23 mouse cellular contexts compared by ENCODE assay signal in genomic region chr12:78761979-78762378, GRCm38 (mm10). TPM values are rescaled to one million over a fixed set of nuclear protein-coding genes. Genes with fewer than 3 reads are reported as not detected.
DNase-seq lines count a peak whose midpoint lies in the region; ATAC-seq and TF ChIP-seq lines count a peak whose summit lies in the region.
"Had no signal": no experiment of that assay in that cellular context is flagged by ENCODE, and none has a peak within 500 bp of the region (broad histone marks: within the 10 kb centered on the region; RNA-seq: fewer than 3 reads in every experiment).

No protein-coding gene starts in this region.

- no peaks in the 10 kb centered on the region for H3K27me3 ChIP-seq in liver, adult 2 months (ENCODE audit: control insufficient read depth, insufficient read depth, low read length)
- H3K27me3 ChIP-seq in liver, embryonic 12.5 days (replicated peaks), result no peaks in the 10 kb centered on the region
- H3K27me3 ChIP-seq in CH12.LX (replicated peaks), result no peaks in the 10 kb centered on the region
- no peaks in the 10 kb centered on the region for H3K27me3 ChIP-seq in stomach, postnatal 0 days (ENCODE audit: control insufficient read depth, insufficient read depth, low read length)
- H3K27me3 ChIP-seq: embryonic facial prominence, embryonic 15.5 days; forebrain, embryonic 15.5 days; hindbrain, embryonic 13.5 days; intestine, embryonic 15.5 days had no signal

- no peak overlapping the region for H3K27ac ChIP-seq in liver, adult 2 months (replicated peaks; ENCODE audit: insufficient read depth, low read depth, low read length)
- H3K27ac ChIP-seq in liver, embryonic 12.5 days, result no peak overlapping the region
- H3K27ac ChIP-seq in CH12.LX (ENCODE audit: insufficient read depth, low read depth), result no peak overlapping the region
- H3K27ac ChIP-seq in stomach, postnatal 0 days (replicated peaks), result 0 out of 2 replicates have a peak overlapping the region, but pooled peaks have one; percentile 13
- H3K27ac ChIP-seq: embryonic facial prominence, embryonic 15.5 days; forebrain, embryonic 10.5 days; forebrain, embryonic 15.5 days; heart, embryonic 10.5 days; hindbrain, embryonic 13.5 days; hindbrain, postnatal 0 days; intestine, embryonic 15.5 days had no signal

- no peak for TF ChIP-seq RAD21 in CH12.LX (IDR thresholded peaks at IDR 0.05; ENCODE audit: low read depth, low read length)

- dilution Hi-C loops in CH12.LX (cut with MboI; ENCODE audit: extremely low pct_ligation_motif_present, extremely low pct_unique_long_range_greater_than_20kb, low sequenced_read_pairs), result no loop called here

- ATAC-seq in liver, embryonic 12.5 days, result no peak
- ATAC-seq in stomach, postnatal 0 days (ENCODE audit: low FRiP score, low TSS enrichment), result no peak
- ATAC-seq: forebrain, embryonic 15.5 days; hindbrain, postnatal 0 days; intestine, embryonic 15.5 days had no signal

- H3K9me3 ChIP-seq in liver, embryonic 12.5 days (replicated peaks), result no peaks in the 10 kb centered on the region
- H3K9me3 ChIP-seq in CH12.LX (replicated peaks; ENCODE audit: low read length), result no peaks in the 10 kb centered on the region
- no peaks in the 10 kb centered on the region for H3K9me3 ChIP-seq in stomach, postnatal 0 days (ENCODE audit: control insufficient read depth, low read length)
- H3K9me3 ChIP-seq: embryonic facial prominence, embryonic 15.5 days; forebrain, embryonic 10.5 days; forebrain, embryonic 15.5 days; heart, embryonic 10.5 days; hindbrain, embryonic 13.5 days; intestine, embryonic 15.5 days had no signal

- TF ChIP-seq POLR2A in liver, adult 2 months (IDR thresholded peaks at IDR 0.05; ENCODE audit: extremely low read depth, insufficient read depth, low read length), result no peak
- TF ChIP-seq POLR2A in CH12.LX (IDR thresholded peaks at IDR 0.05; ENCODE audit: low read depth, low read length), result no peak

- H3K36me3 ChIP-seq in liver, adult 2 months (ENCODE audit: control insufficient read depth, insufficient read depth, low read length), result no peaks in the 10 kb centered on the region
- H3K36me3 ChIP-seq in liver, embryonic 12.5 days, result no peaks in the 10 kb centered on the region
- no peaks in the 10 kb centered on the region for H3K36me3 ChIP-seq in CH12.LX (replicated peaks in 1 of 2; ENCODE audit: control insufficient read depth in 1 of 2, insufficient read depth in 1 of 2, low read length in 1 of 2)
- no peaks in the 10 kb centered on the region for H3K36me3 ChIP-seq in stomach, postnatal 0 days (ENCODE audit: control insufficient read depth, insufficient read depth, low read length)
- H3K36me3 ChIP-seq: embryonic facial prominence, embryonic 15.5 days; forebrain, embryonic 15.5 days; heart, embryonic 10.5 days; hindbrain, embryonic 13.5 days; intestine, embryonic 15.5 days had no signal

- in situ Hi-C loops in CH12.LX (cut with MboI; ENCODE audit: low pct_ligation_motif_present, low pct_unique_long_range_greater_than_20kb, low sequenced_read_pairs), result no loop called here

- no peak for TF ChIP-seq CTCF in liver, adult 2 months (IDR thresholded peaks at IDR 0.05; ENCODE audit: low read depth, low read length)
- no peak for TF ChIP-seq CTCF in CH12.LX (conservative IDR thresholded peaks at IDR 0.05 in 1 of 2, IDR thresholded peaks at IDR 0.05 in 1 of 2; ENCODE audit: low read depth in 2 of 2, low read length in 2 of 2)
- no peak for TF ChIP-seq CTCF in stomach, postnatal 0 days (IDR thresholded peaks at IDR 0.05; ENCODE audit: low read depth)

- H3K4me3 ChIP-seq in liver, adult 2 months (ENCODE audit: insufficient read depth, low read depth, low read length), result no peak overlapping the region
- no peak overlapping the region for H3K4me3 ChIP-seq in liver, embryonic 12.5 days
- no peak overlapping the region for H3K4me3 ChIP-seq in CH12.LX (replicated peaks in 1 of 3; ENCODE audit: low read depth in 2 of 3, low read length in 2 of 3, poor library complexity in 1 of 3)
- H3K4me3 ChIP-seq in stomach, postnatal 0 days (ENCODE audit: low read depth, low read length), result no peak overlapping the region
- H3K4me3 ChIP-seq: embryonic facial prominence, embryonic 15.5 days; erythroblast, embryonic 14.5 days; forebrain, embryonic 10.5 days; forebrain, embryonic 15.5 days; heart, embryonic 10.5 days; hindbrain, embryonic 13.5 days; intestine, embryonic 15.5 days had no signal

- intact Hi-C loops in left cerebral cortex, postnatal 4 days (cut with DNase I), result no loop called here

- TF ChIP-seq EP300 in CH12.LX (IDR thresholded peaks at IDR 0.05; ENCODE audit: low read length), result 0 out of 2 replicates have a peak, but pooled peaks have one; percentile 10
- no peak for TF ChIP-seq EP300 in stomach, postnatal 0 days (optimal IDR thresholded peaks at IDR 0.05)

- DNase-seq in gastrocnemius, adult 18-20 months (ENCODE audit: low spot score), result peak; percentile 38
- no peak for DNase-seq in gastrocnemius, postnatal 4 days (ENCODE audit: low spot score in 2 of 2)
- DNase-seq in liver, adult 2 months (ENCODE audit: extremely low read depth, low read depth, low spot score), result peak; percentile 28
- DNase-seq in CH12.LX (ENCODE audit: extremely low read depth), result peak; percentile 18
- no peak for DNase-seq in stomach, postnatal 0 days (ENCODE audit: low spot score)
- DNase-seq in cerebellum, adult 11-12 months, result no peak
- no peak for DNase-seq in left cerebral cortex, postnatal 4 days
- DNase-seq: adrenal gland, postnatal 14 days; cerebellum, adult 18-20 months; cerebellum, adult 9-11 months; embryo, embryonic 11 days; heart, postnatal 10 days; heart, postnatal 4 days; kidney, adult 18-20 months had no signal

- no peak overlapping the region for H3K4me2 ChIP-seq in liver, embryonic 12.5 days
- H3K4me2 ChIP-seq in CH12.LX (ENCODE audit: insufficient read depth, low read depth, poor library complexity, severe bottlenecking), result 0 out of 2 replicates have a peak overlapping the region, but pooled peaks have one; percentile 10
- no peak overlapping the region for H3K4me2 ChIP-seq in stomach, postnatal 0 days (replicated peaks; ENCODE audit: low read depth)
- H3K4me2 ChIP-seq: embryonic facial prominence, embryonic 15.5 days; forebrain, embryonic 15.5 days; hindbrain, embryonic 13.5 days; intestine, embryonic 15.5 days had no signal

- H3K4me1 ChIP-seq in liver, adult 2 months (ENCODE audit: control insufficient read depth, insufficient read depth, low read length), result no peaks in the 10 kb centered on the region
- H3K4me1 ChIP-seq in liver, embryonic 12.5 days, result peaks cover 3% of the 10 kb centered on the region; the same call in 1 of the 2 replicates
- H3K4me1 ChIP-seq in CH12.LX (ENCODE audit: control insufficient read depth in 1 of 2, insufficient read depth in 2 of 2), result peaks cover 0 to 10% of the 10 kb centered on the region in 2 experiments; a peak in 2 of 4 replicates
- no peaks in the 10 kb centered on the region for H3K4me1 ChIP-seq in stomach, postnatal 0 days (replicated peaks; ENCODE audit: control insufficient read depth, insufficient read depth)
- H3K4me1 ChIP-seq: embryonic facial prominence, embryonic 15.5 days; forebrain, embryonic 10.5 days; forebrain, embryonic 15.5 days; heart, embryonic 10.5 days; hindbrain, embryonic 13.5 days; intestine, embryonic 15.5 days had no signal

- no peak overlapping the region for H3K9ac ChIP-seq in liver, adult 2 months (ENCODE audit: low read depth, low read length)
- H3K9ac ChIP-seq in liver, embryonic 12.5 days, result no peak overlapping the region
- no peak overlapping the region for H3K9ac ChIP-seq in CH12.LX (ENCODE audit: insufficient read depth, low read depth)
- H3K9ac ChIP-seq in stomach, postnatal 0 days (ENCODE audit: low read length), result no peak overlapping the region
- H3K9ac ChIP-seq: embryonic facial prominence, embryonic 15.5 days; forebrain, embryonic 15.5 days; hindbrain, embryonic 13.5 days; intestine, embryonic 15.5 days had no signal

- H3K79me2 ChIP-seq in liver, adult 2 months (ENCODE audit: control insufficient read depth, insufficient read depth, low read length), result peaks cover 8% of the 10 kb centered on the region; the same call in 1 of the 2 replicates
- H3K79me2 ChIP-seq in CH12.LX (replicated peaks; ENCODE audit: control insufficient read depth, extremely low read depth, insufficient read depth, poor library complexity, severe bottlenecking), result peaks cover 2% of the 10 kb centered on the region; the same call in 1 of the 2 replicates

TF ChIP-seq in CH12.LX, 34 proteins besides CTCF, POLR2A, EP300 and RAD21:
- no peak for TF ChIP-seq UBTF (IDR thresholded peaks at IDR 0.05; ENCODE audit: low read depth, low read length)
- TF ChIP-seq POLR2AphosphoS2 (IDR thresholded peaks at IDR 0.05; ENCODE audit: low read depth, low read length), result no peak
- TF ChIP-seq ELF1 (IDR thresholded peaks at IDR 0.05; ENCODE audit: low read depth, low read length), result 0 out of 2 replicates have a peak, but pooled peaks have one; percentile 25
- no peak for TF ChIP-seq HCFC1 (IDR thresholded peaks at IDR 0.05; ENCODE audit: low read depth, low read length)

RNA-seq across cellular contexts. Expression of gene Mpp5, which starts 13.3 kb away (rescaled TPM):
- 10 to 100 TPM; 12.1 to 19.2 TPM for total RNA-seq in gastrocnemius, adult 18-20 months (2021)
- total RNA-seq in gastrocnemius, postnatal 4 days (2021), result 10 to 100 TPM; 24.2 to 29.6 TPM
- 12.1 and 17.0 TPM in 2 replicates for total RNA-seq in liver, adult 2 months (2014; rRNA removed)
- polyA plus RNA-seq in liver, adult 2 months (2012; rRNA removed), result 0.84 and 0.95 TPM in 2 replicates
- polyA plus RNA-seq in liver, embryonic 12.5 days (2016; fragmentation: Nextera tagmentation; extraction: Ambion mirVana), result 13.2 and 13.8 TPM in 2 replicates
- 9.9 and 10.3 TPM in 2 replicates for total RNA-seq in CH12.LX (2012; rRNA removed)
- 14.2 and 17.1 TPM in 2 replicates for total RNA-seq in CH12.LX (2014; rRNA removed)
- polyA plus RNA-seq in CH12.LX (2012; ENCODE audit: insufficient read length, low read depth), result 11.0 and 13.6 TPM in 2 replicates
- 10.0 and 12.9 TPM in 2 replicates for polyA plus RNA-seq in stomach, postnatal 0 days (2015; fragmentation: Nextera tagmentation; extraction: Ambion mirVana)
- total RNA-seq in left cerebral cortex, postnatal 4 days (2021), result 10 to 100 TPM in 1 of 2 experiments, 1 to 10 TPM in 1; 9.8 to 11.1 TPM

Comparison
In these comparisons a context has a peak if more than half of its experiments do, and no peak if none do; other contexts are left out.
1. DNase-seq: peak in gastrocnemius, adult 18-20 months (single experiment), liver, adult 2 months (single experiment) and CH12.LX (single experiment); none in gastrocnemius, postnatal 4 days (0 of 2), stomach, postnatal 0 days (single experiment), cerebellum, adult 11-12 months (single experiment) and left cerebral cortex, postnatal 4 days (single experiment).